Comparison of ENCODE assay signal across 22 mouse cellular contexts in genomic region chr9:8340628-8341027, GRCm38 (mm10).
DNase-seq lines count a peak whose midpoint lies in the region; ATAC-seq and TF ChIP-seq lines count a peak whose summit lies in the region.
"Had no signal": no experiment of that assay in that cellular context is flagged by ENCODE, and none has a peak within 500 bp of the region (broad histone marks: within the 10 kb centered on the region; RNA-seq: fewer than 3 reads in every experiment).

No protein-coding gene starts in this region.

- H3K4me2 ChIP-seq in midbrain, postnatal 0 days (ENCODE audit: low read depth, low read length, poor library complexity, severe bottlenecking), result no peak overlapping the region
- H3K4me2 ChIP-seq: embryonic facial prominence, embryonic 12.5 days; heart, embryonic 15.5 days; hindbrain, embryonic 13.5 days; kidney, embryonic 15.5 days; neural tube, embryonic 12.5 days had no signal

- WGBS in midbrain, postnatal 0 days, result 74% methylated on average over 1 of the region's 1 CpGs

- H3K27ac ChIP-seq in midbrain, postnatal 0 days (ENCODE audit: low read depth, low read length), result no peak overlapping the region
- H3K27ac ChIP-seq: embryonic facial prominence, embryonic 12.5 days; heart, embryonic 15.5 days; hindbrain, embryonic 13.5 days; kidney, embryonic 15.5 days; neural tube, embryonic 12.5 days had no signal

- no peak overlapping the region for H3K4me3 ChIP-seq in midbrain, postnatal 0 days (ENCODE audit: low read depth, low read length)
- H3K4me3 ChIP-seq: embryonic facial prominence, embryonic 12.5 days; heart, embryonic 15.5 days; hindbrain, embryonic 13.5 days; kidney, embryonic 15.5 days; neural tube, embryonic 12.5 days had no signal

- TF ChIP-seq CTCF in midbrain, postnatal 0 days (IDR thresholded peaks at IDR 0.05), result no peak

- H3K9me3 ChIP-seq in midbrain, postnatal 0 days (ENCODE audit: low read length), result no peaks in the 10 kb centered on the region
- H3K9me3 ChIP-seq: embryonic facial prominence, embryonic 12.5 days; heart, embryonic 15.5 days; hindbrain, embryonic 13.5 days; kidney, embryonic 15.5 days; neural tube, embryonic 12.5 days had no signal

- H3K9ac ChIP-seq in midbrain, postnatal 0 days (replicated peaks; ENCODE audit: low read length, poor library complexity, severe bottlenecking), result no peak overlapping the region
- H3K9ac ChIP-seq: embryonic facial prominence, embryonic 12.5 days; heart, embryonic 15.5 days; hindbrain, embryonic 13.5 days; kidney, embryonic 15.5 days; neural tube, embryonic 12.5 days had no signal

- no peaks in the 10 kb centered on the region for H3K36me3 ChIP-seq in midbrain, postnatal 0 days (ENCODE audit: insufficient read depth, low read length)
- H3K36me3 ChIP-seq: embryonic facial prominence, embryonic 12.5 days; heart, embryonic 15.5 days; hindbrain, embryonic 13.5 days; kidney, embryonic 15.5 days; neural tube, embryonic 12.5 days had no signal

- no peaks in the 10 kb centered on the region for H3K4me1 ChIP-seq in midbrain, postnatal 0 days (ENCODE audit: insufficient read depth, low read length)
- H3K4me1 ChIP-seq: embryonic facial prominence, embryonic 12.5 days; heart, embryonic 15.5 days; hindbrain, embryonic 13.5 days; kidney, embryonic 15.5 days; neural tube, embryonic 12.5 days had no signal

- no peaks in the 10 kb centered on the region for H3K27me3 ChIP-seq in midbrain, postnatal 0 days (ENCODE audit: insufficient read depth, low read length)
- H3K27me3 ChIP-seq: embryonic facial prominence, embryonic 12.5 days; heart, embryonic 15.5 days; hindbrain, embryonic 13.5 days; kidney, embryonic 15.5 days; neural tube, embryonic 12.5 days had no signal

- no peak for ATAC-seq in midbrain, postnatal 0 days (ENCODE audit: low FRiP score)

- peak; percentile 2 to 17 for DNase-seq in cerebellum, adult 18-20 months
- DNase-seq in cerebellum, postnatal 4 days (ENCODE audit: low spot score in 2 of 2), result no peak
- DNase-seq in layer of hippocampus, adult 18-20 months (ENCODE audit: low spot score in 2 of 2), result peak; percentile 51 to 76
- no peak for DNase-seq in layer of hippocampus, postnatal 10 days (ENCODE audit: low spot score in 2 of 2)
- DNase-seq in cerebellum, postnatal 36 days, result peak; percentile 5 to 25
- DNase-seq in telencephalon, adult 2 months (ENCODE audit: low read depth, low spot score), result peak; percentile 31
- no peak for DNase-seq in ovary, postnatal 10 days (ENCODE audit: low spot score)
- DNase-seq in midbrain, postnatal 0 days (ENCODE audit: low spot score), result no peak
- DNase-seq: adrenal gland, postnatal 25 days; gastrocnemius, postnatal 36 days; heart, postnatal 36 days; kidney, adult 11 months; kidney, postnatal 4 days; lung, postnatal 4 days; midbrain, embryonic 14.5 days; retina, postnatal 1 day; thymus, postnatal 25 days had no signal

Comparison
In these comparisons a context has a peak if more than half of its experiments do, and no peak if none do; other contexts are left out.
1. DNase-seq: peak in cerebellum, adult 18-20 months (2 of 2), layer of hippocampus, adult 18-20 months (2 of 2), cerebellum, postnatal 36 days (2 of 2) and telencephalon, adult 2 months (single experiment); none in cerebellum, postnatal 4 days (0 of 2), layer of hippocampus, postnatal 10 days (0 of 2), ovary, postnatal 10 days (single experiment) and midbrain, postnatal 0 days (single experiment).